Mouse (Mus musculus): Measurements from ENCODE around the gene Nprl3.

- TF ChIP-seq CTCF (IDR thresholded peaks at IDR 0.05; ENCODE audit: borderline replicate concordance, extremely low read depth, insufficient read depth, insufficient read length) (no peak), POLR2A (IDR thresholded peaks at IDR 0.05; ENCODE audit: borderline replicate concordance, extremely low read depth, insufficient read depth, insufficient read length, poor library complexity, severe bottlenecking) (no peak)
Measured at GRCm38 (mm10) chr11:32194626-32195025, 72.9 kb downstream of the Nprl3 start.

Measured in brain, embryonic 14.5 days (tissue).